Mouse (Mus musculus): ENCODE results near the gene Ucn2. TPM values are rescaled to one million over a fixed set of nuclear protein-coding genes. Genes with fewer than 3 reads are reported as not detected.

Ucn2 gene
- total RNA-seq, 2 experiments from 2014 or later: 2.9 to 3.8 TPM

- DNase-seq (ENCODE audit: low spot score in 2 of 2): peak; percentile 77 to 94
Observed at GRCm38 (mm10) chr9:108991428-108992084, 5.7 kb downstream of the Ucn2 start, which contains the start of gene Pfkfb4. Gene Pfkfb4, plus strand, starts transcription at chr9:108991778.

- no peak for DNase-seq (ENCODE audit: low spot score in 2 of 2)
Observed at GRCm38 (mm10) chr9:108992085-108992469, 6.3 kb downstream of the Ucn2 start.

- DNase-seq (ENCODE audit: low spot score in 2 of 2): no peak
Observed at GRCm38 (mm10) chr9:108992620-108993361, 7.0 kb downstream of the Ucn2 start.

- no peak for DNase-seq (ENCODE audit: low spot score in 2 of 2)
Observed at GRCm38 (mm10) chr9:108996411-108996810, 10.6 kb downstream of the Ucn2 start.

GRCm38 (mm10) chr9:108998287-108999166, 12.7 kb downstream of the Ucn2 start:
- no peak for DNase-seq (ENCODE audit: low spot score in 2 of 2)

GRCm38 (mm10) chr9:108999167-108999526, 13.3 kb downstream of the Ucn2 start:
- no peak for DNase-seq (ENCODE audit: low spot score in 2 of 2)

- DNase-seq (ENCODE audit: low spot score in 2 of 2): peak in 1 of 2 experiments; percentile 55
Observed at GRCm38 (mm10) chr9:109000726-109001125, 14.9 kb downstream of the Ucn2 start.

GRCm38 (mm10) chr9:109003201-109003600, 17.4 kb downstream of the Ucn2 start:
- DNase-seq (ENCODE audit: low spot score in 2 of 2): no peak

- DNase-seq (ENCODE audit: low spot score in 2 of 2): no peak
Observed at GRCm38 (mm10) chr9:109007025-109007780, 21.4 kb downstream of the Ucn2 start.

GRCm38 (mm10) chr9:109008081-109008480, 22.3 kb downstream of the Ucn2 start:
- DNase-seq (ENCODE audit: low spot score in 2 of 2): no peak

GRCm38 (mm10) chr9:109008994-109009635, 23.3 kb downstream of the Ucn2 start:
- no peak for DNase-seq (ENCODE audit: low spot score in 2 of 2)

GRCm38 (mm10) chr9:109009636-109010315, 24.0 kb downstream of the Ucn2 start:
- DNase-seq (ENCODE audit: low spot score in 2 of 2): peak in 1 of 2 experiments; percentile 63

GRCm38 (mm10) chr9:109010316-109010690, 24.5 kb downstream of the Ucn2 start:
- DNase-seq (ENCODE audit: low spot score in 2 of 2): no peak

GRCm38 (mm10) chr9:109015397-109015796, 29.6 kb downstream of the Ucn2 start:
- no peak for DNase-seq (ENCODE audit: low spot score in 2 of 2)

- DNase-seq (ENCODE audit: low spot score in 2 of 2): no peak
Observed at GRCm38 (mm10) chr9:109016973-109017604, 31.3 kb downstream of the Ucn2 start.

- peak in 1 of 2 experiments; percentile 8 for DNase-seq (ENCODE audit: low spot score in 2 of 2)
Observed at GRCm38 (mm10) chr9:109021428-109021827, 35.6 kb downstream of the Ucn2 start.

GRCm38 (mm10) chr9:109022866-109023685, 37.3 kb downstream of the Ucn2 start:
- DNase-seq (ENCODE audit: low spot score in 2 of 2): peak in 1 of 2 experiments; percentile 6

GRCm38 (mm10) chr9:109027521-109027920, 41.7 kb downstream of the Ucn2 start:
- DNase-seq (ENCODE audit: low spot score in 2 of 2): peak; percentile 18 to 40
